Mouse (Mus musculus): Measurements from ENCODE around the gene Armh3.

- TF ChIP-seq CTCF (conservative IDR thresholded peaks at IDR 0.05; ENCODE audit: low read length), result no peak
- no peak for TF ChIP-seq POU5F1 (IDR thresholded peaks at IDR 0.05; ENCODE audit: borderline replicate concordance, low read length)
Observed at GRCm38 (mm10) chr19:46031689-46032432, 33.6 kb upstream of the Armh3 start.
